ENCODE assay signal across 22 mouse cellular contexts in the genomic region with DNA sequence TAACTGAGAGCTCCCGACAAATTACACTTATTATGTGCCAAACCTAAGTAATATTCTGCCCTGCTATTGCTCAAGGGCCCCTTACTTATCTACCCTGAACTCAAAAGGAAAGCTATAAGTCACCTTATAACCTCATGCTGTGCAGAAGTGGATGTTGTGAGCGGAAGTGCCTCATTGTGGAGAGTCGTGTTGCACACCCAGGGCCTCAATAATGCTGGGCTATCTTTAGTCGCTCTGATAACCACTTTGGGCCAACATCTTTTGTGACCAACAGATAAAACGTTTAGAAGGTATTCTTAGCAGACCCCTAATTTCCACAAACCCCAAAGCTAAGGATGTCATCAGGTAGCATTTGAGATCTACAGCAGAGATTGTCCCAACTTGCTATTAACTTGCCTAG.
"Had no signal": no experiment of that assay in that cellular context is flagged by ENCODE, and none has a peak within 500 bp of the region (broad histone marks: within the 10 kb centered on the region; RNA-seq: fewer than 3 reads in every experiment).

No protein-coding gene starts in this region.

- H3K9ac ChIP-seq: lung, embryonic 15.5 days; midbrain, embryonic 12.5 days; midbrain, embryonic 15.5 days; neural tube, embryonic 12.5 days; neural tube, embryonic 15.5 days; stomach, embryonic 15.5 days had no signal

- ATAC-seq: intestine, embryonic 16.5 days; midbrain, embryonic 15.5 days had no signal

- H3K9me3 ChIP-seq: lung, embryonic 15.5 days; midbrain, embryonic 12.5 days; midbrain, embryonic 15.5 days; neural tube, embryonic 12.5 days; neural tube, embryonic 15.5 days; stomach, embryonic 15.5 days had no signal

- H3K27ac ChIP-seq: kidney, postnatal 0 days; left cerebral cortex, adult 2 months; lung, embryonic 15.5 days; midbrain, embryonic 12.5 days; midbrain, embryonic 15.5 days; neural tube, embryonic 12.5 days; neural tube, embryonic 15.5 days; stomach, embryonic 15.5 days had no signal

- DNase-seq: kidney, adult 18-20 months; kidney, adult 9 months; kidney, postnatal 25 days; layer of hippocampus, adult 9-11 months; layer of hippocampus, postnatal 36 days; lung, adult 18-20 months; lung, postnatal 10 days; lung, postnatal 36 days; retina, postnatal 1 day; right cerebral cortex, postnatal 25 days; spleen, adult 18-20 months; thymus, postnatal 36 days had no signal

- H3K4me1 ChIP-seq: lung, embryonic 15.5 days; midbrain, embryonic 12.5 days; midbrain, embryonic 15.5 days; neural tube, embryonic 12.5 days; stomach, embryonic 15.5 days had no signal

- H3K4me3 ChIP-seq: layer of hippocampus, adult 2 months; left cerebral cortex, adult 2 months; lung, embryonic 15.5 days; midbrain, embryonic 12.5 days; midbrain, embryonic 15.5 days; neural tube, embryonic 12.5 days; neural tube, embryonic 15.5 days; stomach, embryonic 15.5 days had no signal

- H3K4me2 ChIP-seq: lung, embryonic 15.5 days; midbrain, embryonic 12.5 days; midbrain, embryonic 15.5 days; neural tube, embryonic 12.5 days; neural tube, embryonic 15.5 days; stomach, embryonic 15.5 days had no signal

- H3K27me3 ChIP-seq: lung, embryonic 15.5 days; midbrain, embryonic 12.5 days; midbrain, embryonic 15.5 days; neural tube, embryonic 12.5 days; neural tube, embryonic 15.5 days; stomach, embryonic 15.5 days had no signal
